Mouse (Mus musculus) hindbrain, embryonic 15.5 days (tissue): ENCODE measurements around the gene Gm11146. TPM values are rescaled to one million over a fixed set of nuclear protein-coding genes. Genes with fewer than 3 reads are reported as not detected.

Source experiments
- ATAC-seq: fragments of 200-750 bp; cut with Nextera tagmentation; 2 replicates; pipeline ENCODE4 v1.8.0; 2017; ENCODE audit warnings: low read depth, moderate number of reproducible peaks, moderate TSS enrichment; ENCODE audit not compliant: low FRiP score
- H3K27ac ChIP-seq: fragments of 300-500 bp; sonication (generic); replicated peaks from 2 replicates; pipeline ENCODE4 v1.5.1; 2015; ENCODE audit warnings: mild to moderate bottlenecking, inconsistent platforms
- H3K27me3 ChIP-seq: fragments of 300-500 bp; sonication (generic); 2 replicates; pipeline ENCODE4 v1.6.1; 2015; ENCODE audit warnings: control low read depth, inconsistent platforms
- H3K36me3 ChIP-seq: fragments of 300-500 bp; sonication (generic); 2 replicates; pipeline ENCODE4 v1.6.1; 2015; ENCODE audit warnings: control low read depth, inconsistent platforms
- H3K4me1 ChIP-seq: fragments of 300-500 bp; sonication (generic); replicated peaks from 2 replicates; pipeline ENCODE4 v1.6.1; 2015; ENCODE audit warnings: control low read depth, inconsistent platforms
- H3K4me2 ChIP-seq: fragments of 300-500 bp; sonication (generic); 2 replicates; pipeline ENCODE4 v1.6.1; 2015; ENCODE audit warnings: moderate library complexity, mild to moderate bottlenecking, inconsistent platforms
- H3K4me3 ChIP-seq: fragments of 300-500 bp; sonication (generic); 2 replicates; pipeline ENCODE4 v1.5.1; 2015; ENCODE audit warnings: mild to moderate bottlenecking, inconsistent platforms
- H3K9ac ChIP-seq: fragments of 300-500 bp; sonication (generic); 2 replicates; pipeline ENCODE4 v1.6.1; 2015; ENCODE audit warnings: inconsistent platforms
- H3K9me3 ChIP-seq: fragments of 300-500 bp; sonication (generic); 2 replicates; pipeline ENCODE4 v1.6.1; 2016; ENCODE audit warnings: control low read depth, inconsistent platforms
- WGBS: fragments of 180-500 bp; shearing (Covaris S2); methylation state at CpG from one replicate; pipeline ENCODE4 v1.1.7; 2015; 5-methylcytosine and 5-hydroxymethylcytosine counted together
- microRNA counts: library from miRNA; unstranded; fragments of <30 nt; microRNA quantifications from one replicate; lab custom pipeline; 2016
- microRNA-seq: library from miRNA; unstranded; fragments of <30 nt; microRNA quantifications from one replicate; pipeline ENCODE4, GENCODE M21; 2016
- polyA plus RNA-seq: library from polyadenylated mRNA; unstranded; fragments of >200 nt; fragmentation: Nextera tagmentation; extraction: Ambion mirVana; gene quantifications from 2 replicates; pipeline ENCODE4 v1.2.1, GENCODE M21; 2015

The Gm11146 gene
- polyA plus RNA-seq, 1 experiment from 2014 or later: not detected

DNA sequence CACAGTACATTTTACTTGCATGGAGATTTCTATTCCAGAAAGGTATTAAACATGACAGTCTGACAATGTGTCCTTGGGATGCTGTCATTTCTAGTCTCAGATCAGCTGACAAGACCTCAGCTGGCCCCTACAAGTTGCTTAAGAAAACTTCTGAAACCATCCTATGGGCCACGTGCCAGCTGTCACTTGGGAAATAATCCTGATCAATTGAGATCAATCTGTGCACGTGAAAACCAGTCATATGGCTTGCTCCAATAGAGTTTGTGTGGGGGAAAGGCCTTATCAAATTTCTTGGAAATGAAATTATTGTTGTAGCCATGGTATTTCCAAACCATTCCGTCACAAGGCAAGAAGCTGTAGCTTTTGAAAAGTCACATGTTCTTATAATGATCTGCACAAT is 50.8 kb downstream of the Gm11146 start:
- H3K27ac ChIP-seq: no peak overlapping the region
- H3K4me3 ChIP-seq: no peak overlapping the region
- WGBS: 66% methylated on average over 3 of the region's 3 CpGs
- no peak overlapping the region for H3K4me2 ChIP-seq
- no peaks in the 10 kb centered on the region for H3K27me3 ChIP-seq
- no peaks in the 10 kb centered on the region for H3K36me3 ChIP-seq
- H3K4me1 ChIP-seq: no peaks in the 10 kb centered on the region
- no peaks in the 10 kb centered on the region for H3K9me3 ChIP-seq
- H3K9ac ChIP-seq: no peak overlapping the region
- no peak for ATAC-seq

MicroRNAs within 50 kb of the gene (microRNA counts, 519-probe panel; counts per million panel counts)
- microRNA mmu-miR-125b-5p (lab: Ali Mortazavi, UCI): 6,656 counts per million, percentile 100 among the panel's probes with 10 or more counts
- microRNA mmu-miR-99a (lab: Ali Mortazavi, UCI): 5,026 counts per million, percentile 96 among the panel's probes with 10 or more counts

Small RNA genes lying within 50 kb of the gene (microRNA-seq; reads per million reads assigned to microRNA genes)
- gene Mir125b-2: 1,896 reads per million, percentile 82 among the genes with 10 or more reads in this experiment
- gene Mir99a: 169,656 reads per million, percentile 100 among the genes with 10 or more reads in this experiment
- 614 reads per million, percentile 73 among the genes with 10 or more reads in this experiment for gene Mirlet7c-1
